ENCODE assay signal across 8 mouse cellular contexts in genomic region chr1:135259128-135259436, GRCm38 (mm10). TPM values are rescaled to one million over a fixed set of nuclear protein-coding genes. Genes with fewer than 3 reads are reported as not detected.
DNase-seq lines count a peak whose midpoint lies in the region; ATAC-seq and TF ChIP-seq lines count a peak whose summit lies in the region.

No protein-coding gene starts in this region.

- WGBS in heart, embryonic 11.5 days (ENCODE audit: insufficient replicate concordance) = 2% methylated on average over 10 of the region's 10 CpGs
- WGBS in kidney, embryonic 15.5 days = under 1% methylated on average over 10 of the region's 10 CpGs
- 2% methylated on average over 10 of the region's 10 CpGs for WGBS in liver, adult 2 months
- WGBS in stomach, postnatal 0 days = under 1% methylated on average over 10 of the region's 10 CpGs

- H3K36me3 ChIP-seq in heart, embryonic 11.5 days (ENCODE audit: control insufficient read depth, insufficient read depth, low read length) = peaks cover 2% of the 10 kb centered on the region; the same call in 1 of the 2 replicates
- peaks cover 28% of the 10 kb centered on the region for H3K36me3 ChIP-seq in kidney, embryonic 15.5 days
- peaks cover 12% of the 10 kb centered on the region for H3K36me3 ChIP-seq in liver, adult 2 months (ENCODE audit: control insufficient read depth, insufficient read depth, low read length)
- peaks cover 6% of the 10 kb centered on the region; the same call in 1 of the 2 replicates for H3K36me3 ChIP-seq in stomach, postnatal 0 days (ENCODE audit: control insufficient read depth, insufficient read depth, low read length)

- no peak for TF ChIP-seq POLR2A in embryonic fibroblast, embryonic 13.5 days (IDR thresholded peaks at IDR 0.05; ENCODE audit: low read depth, low read length)
- TF ChIP-seq POLR2A in liver, adult 2 months (IDR thresholded peaks at IDR 0.05; ENCODE audit: extremely low read depth, insufficient read depth, low read length) = no peak

- no peak overlapping the region for H3K27ac ChIP-seq in embryonic fibroblast, embryonic 13.5 days (ENCODE audit: insufficient read depth, low read length)
- H3K27ac ChIP-seq in heart, embryonic 11.5 days (ENCODE audit: low read depth, low read length) = no peak overlapping the region
- H3K27ac ChIP-seq in kidney, embryonic 15.5 days = peak overlapping the region; percentile 93
- H3K27ac ChIP-seq in liver, adult 2 months (replicated peaks; ENCODE audit: insufficient read depth, low read depth, low read length) = no peak overlapping the region
- peak overlapping the region; percentile 93 for H3K27ac ChIP-seq in stomach, postnatal 0 days (replicated peaks)

- peak overlapping the region; percentile 71 for H3K4me2 ChIP-seq in heart, embryonic 11.5 days
- peak overlapping the region; percentile 66 for H3K4me2 ChIP-seq in kidney, embryonic 15.5 days
- peak overlapping the region; percentile 61 for H3K4me2 ChIP-seq in stomach, postnatal 0 days (replicated peaks; ENCODE audit: low read depth)

- H3K9me3 ChIP-seq in heart, embryonic 11.5 days (replicated peaks; ENCODE audit: control insufficient read depth, low read length) = no peaks in the 10 kb centered on the region
- H3K9me3 ChIP-seq in kidney, embryonic 15.5 days (replicated peaks) = no peaks in the 10 kb centered on the region
- H3K9me3 ChIP-seq in stomach, postnatal 0 days (ENCODE audit: control insufficient read depth, low read length) = no peaks in the 10 kb centered on the region

- peak; percentile 65; the same call in 1 of the 2 replicates for TF ChIP-seq CTCF in embryonic fibroblast, embryonic 13.5 days (IDR thresholded peaks at IDR 0.05; ENCODE audit: borderline replicate concordance, insufficient read depth, low read length)
- peak; percentile 73 for TF ChIP-seq CTCF in liver, adult 2 months (IDR thresholded peaks at IDR 0.05; ENCODE audit: low read depth, low read length)
- TF ChIP-seq CTCF in stomach, postnatal 0 days (IDR thresholded peaks at IDR 0.05; ENCODE audit: low read depth) = peak; percentile 90

- no peak overlapping the region for H3K4me3 ChIP-seq in embryonic fibroblast, embryonic 13.5 days (ENCODE audit: insufficient read depth, low read length)
- peak overlapping the region; percentile 20 for H3K4me3 ChIP-seq in heart, embryonic 11.5 days (ENCODE audit: low read depth, low read length)
- H3K4me3 ChIP-seq in kidney, embryonic 15.5 days (replicated peaks) = peak overlapping the region; percentile 43
- peak overlapping the region; percentile 42; the same call in 1 of the 2 replicates for H3K4me3 ChIP-seq in liver, adult 2 months (ENCODE audit: insufficient read depth, low read depth, low read length)
- peak overlapping the region; percentile 28 for H3K4me3 ChIP-seq in stomach, postnatal 0 days (ENCODE audit: low read depth, low read length)

- H3K9ac ChIP-seq in heart, embryonic 11.5 days (ENCODE audit: low read depth, low read length) = peak overlapping the region; percentile 62; the same call in 1 of the 2 replicates
- H3K9ac ChIP-seq in kidney, embryonic 15.5 days = peak overlapping the region; percentile 27; the same call in 1 of the 2 replicates
- peak overlapping the region; percentile 44; the same call in 1 of the 2 replicates for H3K9ac ChIP-seq in liver, adult 2 months (ENCODE audit: low read depth, low read length)
- peak overlapping the region; percentile 28 for H3K9ac ChIP-seq in stomach, postnatal 0 days (ENCODE audit: low read length)

- TF ChIP-seq EP300 in stomach, postnatal 0 days (optimal IDR thresholded peaks at IDR 0.05) = no peak

- H3K27me3 ChIP-seq in heart, embryonic 11.5 days (ENCODE audit: control insufficient read depth, insufficient read depth, low read length) = peaks cover 22% of the 10 kb centered on the region
- no peaks in the 10 kb centered on the region for H3K27me3 ChIP-seq in kidney, embryonic 15.5 days
- H3K27me3 ChIP-seq in liver, adult 2 months (ENCODE audit: control insufficient read depth, insufficient read depth, low read length) = no peaks in the 10 kb centered on the region
- H3K27me3 ChIP-seq in stomach, postnatal 0 days (ENCODE audit: control insufficient read depth, insufficient read depth, low read length) = no peaks in the 10 kb centered on the region

- peak; percentile 86 for DNase-seq in CD4-positive, CD25-positive, alpha-beta regulatory T cell, adult 2 months (ENCODE audit: low read depth, low spot score)
- peak; percentile 89 for DNase-seq in brain, adult 2 months (ENCODE audit: low read depth, low spot score)
- peak; percentile 65 for DNase-seq in liver, adult 2 months (ENCODE audit: extremely low read depth, low read depth, low spot score)
- peak; percentile 79 for DNase-seq in naive thymus-derived CD4-positive, alpha-beta T cell, adult 2 months (ENCODE audit: low read depth)
- DNase-seq in stomach, postnatal 0 days (ENCODE audit: low spot score) = peak; percentile 89

- H3K4me1 ChIP-seq in embryonic fibroblast, embryonic 13.5 days (ENCODE audit: control insufficient read depth, insufficient read depth, low read length) = no peaks in the 10 kb centered on the region
- peaks cover 19% of the 10 kb centered on the region for H3K4me1 ChIP-seq in heart, embryonic 11.5 days (ENCODE audit: control insufficient read depth, insufficient read depth, low read length)
- H3K4me1 ChIP-seq in kidney, embryonic 15.5 days = peaks cover 39% of the 10 kb centered on the region
- no peaks in the 10 kb centered on the region for H3K4me1 ChIP-seq in liver, adult 2 months (ENCODE audit: control insufficient read depth, insufficient read depth, low read length)
- H3K4me1 ChIP-seq in stomach, postnatal 0 days (replicated peaks; ENCODE audit: control insufficient read depth, insufficient read depth) = 0 out of 2 replicates have a peak, but pooled peaks cover 2% of the 10 kb centered on the region

- ATAC-seq in heart, embryonic 11.5 days (replicated peaks; ENCODE audit: insufficient number of reproducible peaks, low FRiP score, low TSS enrichment) = peak; percentile 35; the same call in 1 of the 2 replicates
- peak; percentile 75 for ATAC-seq in kidney, embryonic 15.5 days (replicated peaks; ENCODE audit: low FRiP score)
- ATAC-seq in stomach, postnatal 0 days (ENCODE audit: low FRiP score, low TSS enrichment) = peak; percentile 40

- H3K79me2 ChIP-seq in liver, adult 2 months (ENCODE audit: control insufficient read depth, insufficient read depth, low read length) = no peaks in the 10 kb centered on the region

RNA-seq across cellular contexts. Expression of gene Elf3, which starts 0.7 kb away (rescaled TPM):
- not detected in 2 replicates for polyA plus RNA-seq in embryonic fibroblast, embryonic 13.5 days (2011; ENCODE audit: insufficient read length, low read depth, missing spikeins)
- polyA plus RNA-seq in heart, embryonic 11.5 days (2014; fragmentation: Nextera tagmentation; extraction: Ambion mirVana) = 1.0 and 1.3 TPM in 2 replicates
- polyA plus RNA-seq in kidney, embryonic 15.5 days (2015; fragmentation: Nextera tagmentation; extraction: Ambion mirVana) = 25.8 and 30.7 TPM in 2 replicates
- total RNA-seq in liver, adult 2 months (2014; rRNA removed) = 0.13 and 0.18 TPM in 2 replicates
- polyA plus RNA-seq in liver, adult 2 months (2012; rRNA removed) = 0.41 and 0.64 TPM in 2 replicates
- 152 and 162 TPM in 2 replicates for polyA plus RNA-seq in stomach, postnatal 0 days (2015; fragmentation: Nextera tagmentation; extraction: Ambion mirVana)

RNA-seq across cellular contexts. Expression of gene Rnpep, which starts 24.8 kb away (rescaled TPM):
- 49.3 and 58.6 TPM in 2 replicates for polyA plus RNA-seq in embryonic fibroblast, embryonic 13.5 days (2011; ENCODE audit: insufficient read length, low read depth, missing spikeins)
- 64.4 and 65.2 TPM in 2 replicates for polyA plus RNA-seq in heart, embryonic 11.5 days (2014; fragmentation: Nextera tagmentation; extraction: Ambion mirVana)
- polyA plus RNA-seq in kidney, embryonic 15.5 days (2015; fragmentation: Nextera tagmentation; extraction: Ambion mirVana) = 88.0 and 93.4 TPM in 2 replicates
- total RNA-seq in liver, adult 2 months (2014; rRNA removed) = 18.7 and 20.2 TPM in 2 replicates
- 16.0 and 22.0 TPM in 2 replicates for polyA plus RNA-seq in liver, adult 2 months (2012; rRNA removed)
- 54.7 and 61.2 TPM in 2 replicates for polyA plus RNA-seq in stomach, postnatal 0 days (2015; fragmentation: Nextera tagmentation; extraction: Ambion mirVana)

RNA-seq across cellular contexts. Expression of gene Timm17a, which starts 54.5 kb away (rescaled TPM):
- 108 and 181 TPM in 2 replicates for polyA plus RNA-seq in embryonic fibroblast, embryonic 13.5 days (2011; ENCODE audit: insufficient read length, low read depth, missing spikeins)
- polyA plus RNA-seq in heart, embryonic 11.5 days (2014; fragmentation: Nextera tagmentation; extraction: Ambion mirVana) = 333 and 344 TPM in 2 replicates
- 210 and 234 TPM in 2 replicates for polyA plus RNA-seq in kidney, embryonic 15.5 days (2015; fragmentation: Nextera tagmentation; extraction: Ambion mirVana)
- 17.9 and 22.0 TPM in 2 replicates for total RNA-seq in liver, adult 2 months (2014; rRNA removed)
- 27.9 and 34.3 TPM in 2 replicates for polyA plus RNA-seq in liver, adult 2 months (2012; rRNA removed)
- 237 and 250 TPM in 2 replicates for polyA plus RNA-seq in stomach, postnatal 0 days (2015; fragmentation: Nextera tagmentation; extraction: Ambion mirVana)

Comparison
In these comparisons a context has a peak if more than half of its experiments do, and no peak if none do; other contexts are left out.
1. H3K27ac ChIP-seq: peak in kidney, embryonic 15.5 days (single experiment) and stomach, postnatal 0 days (single experiment); none in embryonic fibroblast, embryonic 13.5 days (single experiment), heart, embryonic 11.5 days (single experiment) and liver, adult 2 months (single experiment).
2. RNA of gene Elf3, which starts 0.7 kb away (polyA plus RNA-seq): 152 to 162 TPM in stomach, postnatal 0 days and 25.8 to 30.7 TPM in kidney, embryonic 15.5 days; 1.0 to 1.3 TPM in heart, embryonic 11.5 days, 0.41 to 0.64 TPM in liver, adult 2 months and not detected in embryonic fibroblast, embryonic 13.5 days; every median in the first group is over 10 times any median in the second.
3. Peak in every context shown above with its lines, with median percentiles within 50 percentile points of each other: DNase-seq, CTCF ChIP-seq, ATAC-seq, H3K4me2 ChIP-seq and H3K9ac ChIP-seq.